ENCODE assay signal across 28 mouse cellular contexts in the genomic region with DNA sequence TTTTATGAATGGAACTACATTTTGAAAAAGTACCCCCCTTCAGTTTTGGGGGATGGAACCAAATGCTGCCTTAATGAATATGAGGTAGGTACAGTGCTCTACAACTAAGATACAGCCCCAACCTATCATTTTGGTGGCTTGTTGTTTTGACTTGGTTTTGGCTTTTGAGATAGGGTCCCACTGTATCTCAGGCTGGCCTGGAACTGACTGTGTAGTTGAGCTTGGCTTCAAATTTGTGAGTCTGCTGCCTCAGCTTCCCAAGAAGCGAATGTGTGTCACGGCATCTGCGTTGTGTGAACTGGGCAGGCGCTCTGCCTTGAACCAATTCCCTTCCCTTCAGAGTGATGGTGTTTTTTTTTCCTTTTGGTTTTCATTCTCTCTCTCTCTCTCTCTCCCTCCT.
"Had no signal": no experiment of that assay in that cellular context is flagged by ENCODE, and none has a peak within 500 bp of the region (broad histone marks: within the 10 kb centered on the region; RNA-seq: fewer than 3 reads in every experiment).

No protein-coding gene starts in this region.

- H3K4me1 ChIP-seq: limb, embryonic 10.5 days; limb, embryonic 12.5 days; limb, embryonic 13.5 days; limb, embryonic 15.5 days; liver, embryonic 15.5 days; lung, embryonic 15.5 days; midbrain, embryonic 10.5 days; midbrain, embryonic 12.5 days; midbrain, embryonic 13.5 days; midbrain, embryonic 15.5 days; neural tube, embryonic 12.5 days had no signal

- DNase-seq: left cerebral cortex, postnatal 4 days; liver; liver, embryonic 13.5 days; liver, postnatal 0 days; lung, adult 18-20 months; lung, adult 2 months; lung, embryonic 14.5 days; lung, postnatal 10 days; lung, postnatal 14 days; lung, postnatal 36 days; lung, postnatal 4 days; midbrain, embryonic 14.5 days had no signal

- H3K27me3 ChIP-seq: limb, embryonic 12.5 days; limb, embryonic 13.5 days; limb, embryonic 15.5 days; liver, embryonic 13.5 days; lung, embryonic 15.5 days; megakaryocyte, embryonic 14.5 days; midbrain, embryonic 13.5 days; midbrain, embryonic 15.5 days; neural tube, embryonic 12.5 days had no signal

- H3K9ac ChIP-seq: limb, embryonic 12.5 days; limb, embryonic 13.5 days; limb, embryonic 15.5 days; liver, embryonic 12.5 days; liver, embryonic 13.5 days; liver, embryonic 14.5 days; liver, embryonic 15.5 days; liver, postnatal 0 days; lung, embryonic 14.5 days; lung, embryonic 15.5 days; midbrain, embryonic 12.5 days; midbrain, embryonic 13.5 days; midbrain, embryonic 15.5 days; neural tube, embryonic 12.5 days had no signal

- H3K9me3 ChIP-seq: limb, embryonic 10.5 days; limb, embryonic 12.5 days; limb, embryonic 13.5 days; limb, embryonic 15.5 days; liver, embryonic 12.5 days; liver, embryonic 13.5 days; liver, embryonic 15.5 days; lung, embryonic 15.5 days; megakaryocyte, embryonic 14.5 days; midbrain, embryonic 10.5 days; midbrain, embryonic 12.5 days; midbrain, embryonic 13.5 days; midbrain, embryonic 15.5 days; neural tube, embryonic 12.5 days had no signal

- H3K4me3 ChIP-seq: limb, embryonic 10.5 days; limb, embryonic 12.5 days; limb, embryonic 13.5 days; limb, embryonic 15.5 days; liver, embryonic 12.5 days; liver, embryonic 13.5 days; liver, embryonic 15.5 days; lung, embryonic 15.5 days; megakaryocyte, embryonic 14.5 days; midbrain, embryonic 10.5 days; midbrain, embryonic 12.5 days; midbrain, embryonic 13.5 days; midbrain, embryonic 15.5 days; myocyte; neural tube, embryonic 12.5 days had no signal

- H3K36me3 ChIP-seq: midbrain, embryonic 12.5 days; midbrain, embryonic 13.5 days; midbrain, embryonic 15.5 days; neural tube, embryonic 12.5 days had no signal

- H3K27ac ChIP-seq: limb, embryonic 10.5 days; limb, embryonic 12.5 days; limb, embryonic 13.5 days; limb, embryonic 15.5 days; liver, embryonic 12.5 days; liver, embryonic 13.5 days; liver, embryonic 14.5 days; liver, embryonic 15.5 days; lung, embryonic 15.5 days; macrophage; midbrain, embryonic 10.5 days; midbrain, embryonic 12.5 days; midbrain, embryonic 13.5 days; midbrain, embryonic 15.5 days; neural tube, embryonic 12.5 days had no signal
